Mouse (Mus musculus): ENCODE results near the gene Klk1b27. TPM values are rescaled to one million over a fixed set of nuclear protein-coding genes. Genes with fewer than 3 reads are reported as not detected.

Gene Klk1b27
- total RNA-seq (2023): not detected

DNA sequence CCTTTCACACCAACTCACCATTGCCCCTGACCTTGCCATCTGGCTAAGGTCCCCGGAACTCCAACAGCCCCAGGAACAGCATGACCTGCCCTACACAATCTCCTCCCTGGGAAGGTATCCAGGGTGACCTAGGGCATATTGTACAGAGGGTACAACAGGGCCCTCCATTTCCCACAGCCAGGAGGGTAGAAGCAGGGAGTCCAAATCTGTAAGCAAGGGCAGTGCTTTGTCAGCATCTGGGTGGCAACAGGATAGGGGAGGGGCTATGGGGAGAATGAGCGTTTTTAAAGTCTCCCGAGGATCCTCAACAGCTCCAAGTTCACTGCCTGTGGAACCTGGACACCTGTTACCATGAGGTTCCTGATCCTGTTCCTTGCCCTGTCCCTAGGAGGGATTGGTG lies at the start of gene Klk1b27:
TSS of gene Klk1b27 (plus strand) at position 301 of the 400 bp plus-strand sequence.

DNA sequence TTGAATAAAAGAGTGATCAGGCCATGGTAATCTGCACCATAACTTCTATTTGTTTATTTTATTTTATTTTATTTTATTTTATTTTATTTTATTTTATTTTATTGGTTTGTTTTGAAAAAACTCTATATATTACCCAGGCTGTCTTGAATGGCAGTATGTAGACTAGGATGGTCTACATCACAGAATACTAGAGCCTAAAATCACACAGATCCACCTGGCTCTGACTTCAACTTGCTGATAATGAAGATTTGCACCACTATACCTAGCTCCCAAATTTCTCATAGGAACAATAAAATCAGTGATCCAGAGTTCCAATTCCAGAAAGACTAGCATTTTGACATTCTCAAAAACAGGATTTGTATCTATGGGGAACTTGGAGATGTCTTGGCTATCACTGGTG lies 40.2 kb upstream of the Klk1b27 start, which contains the start of gene Klk1b26:
TSS of gene Klk1b26 (plus strand) at position 301 of the 400 bp plus-strand sequence.

DNA sequence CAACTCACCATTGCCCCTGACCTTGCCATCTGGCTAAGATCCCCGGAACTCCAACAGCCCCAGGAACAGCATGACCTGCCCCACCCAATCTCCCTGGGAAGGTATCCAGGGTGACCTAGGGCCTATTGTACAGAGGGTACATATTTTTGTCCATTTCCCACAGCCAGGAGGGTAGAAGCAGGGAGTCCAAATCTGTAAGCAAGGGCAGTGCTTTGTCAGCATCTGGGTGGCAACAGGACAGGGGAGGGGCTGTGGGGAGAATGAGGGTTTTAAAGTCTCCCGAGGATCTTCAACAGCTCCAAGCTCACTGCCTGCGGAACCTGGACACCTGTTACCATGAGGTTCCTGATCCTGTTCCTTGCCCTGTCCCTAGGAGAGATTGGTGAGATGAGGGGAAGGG lies 49.9 kb downstream of the Klk1b27 start, which contains the start of gene Klk1b21:
TSS of gene Klk1b21 (plus strand) at position 301 of the 400 bp plus-strand sequence.

Other genes starting within 250 kb of the Klk1b27 start
- 1.2 TPM for gene Klk7, start 241.0 kb upstream of the Klk1b27 start, total RNA-seq (2023)
- not detected for gene Klk6, start 227.8 kb upstream of the Klk1b27 start, total RNA-seq (2023)
- gene Klk5, start 210.3 kb upstream of the Klk1b27 start, total RNA-seq (2023): not detected
- gene Klk4, start 171.1 kb upstream of the Klk1b27 start, total RNA-seq (2023): not detected
- gene Klk15, start 118.5 kb upstream of the Klk1b27 start, total RNA-seq (2023): not detected
- not detected for gene Klk1b8, start 101.6 kb upstream of the Klk1b27 start, total RNA-seq (2023)
- not detected for gene Klk1b1, start 85.5 kb upstream of the Klk1b27 start, total RNA-seq (2023)
- not detected for gene Klk1b9, start 76.2 kb upstream of the Klk1b27 start, total RNA-seq (2023)
- not detected for gene Klk1b11, start 56.4 kb upstream of the Klk1b27 start, total RNA-seq (2023)
- gene Klk1b26, start 40.1 kb upstream of the Klk1b27 start, total RNA-seq (2023): not detected
- not detected for gene Klk1b21, start 50.0 kb downstream of the Klk1b27 start, total RNA-seq (2023)
- gene Klk1b22, start 60.4 kb downstream of the Klk1b27 start, total RNA-seq (2023): not detected
- gene Klk1b16, start 84.5 kb downstream of the Klk1b27 start, total RNA-seq (2023): not detected
- gene Klk1b24, start 135.9 kb downstream of the Klk1b27 start, total RNA-seq (2023): not detected
- not detected for gene Klk1b3, start 145.9 kb downstream of the Klk1b27 start, total RNA-seq (2023)
- not detected for gene Klk1b4, start 155.1 kb downstream of the Klk1b27 start, total RNA-seq (2023)
- not detected for gene Klk1b5, start 163.7 kb downstream of the Klk1b27 start, total RNA-seq (2023)
- gene Klk1, start 173.1 kb downstream of the Klk1b27 start, total RNA-seq (2023): not detected
- not detected for gene Gm36864, start 183.9 kb downstream of the Klk1b27 start, total RNA-seq (2023)
- gene 1700028J19Rik, start 194.4 kb downstream of the Klk1b27 start, total RNA-seq (2023): 1.9 TPM
- gene 2410002F23Rik, start 194.4 kb downstream of the Klk1b27 start, total RNA-seq (2023): 245 TPM
- not detected for gene Acp4, start 205.1 kb downstream of the Klk1b27 start, total RNA-seq (2023)
- gene Gm15517, start 209.2 kb downstream of the Klk1b27 start, total RNA-seq (2023): not detected

Data from CD8-positive naive resting alpha-beta T cell, adult 57 days (primary cell).